Mouse (Mus musculus): Measurements from ENCODE around the gene Srek1ip1. TPM values are rescaled to one million over a fixed set of nuclear protein-coding genes. Genes with fewer than 3 reads are reported as not detected.

Gene Srek1ip1
- polyA plus RNA-seq, 1 experiment = 37.2 TPM

GRCm38 (mm10) chr13:104883566-104884249 lies 91.4 kb downstream of the Srek1ip1 start:
- Histone ChIP-seq H3K4me3 (ENCODE audit: insufficient read depth, low read length) (no peak overlapping the region), H3K27ac (ENCODE audit: insufficient read depth, low read length) (no peak overlapping the region), H3K4me1 (ENCODE audit: control insufficient read depth, insufficient read depth, low read length) (no peaks in the 10 kb centered on the region)
- TF ChIP-seq POLR2A (IDR thresholded peaks at IDR 0.05; ENCODE audit: low read depth, low read length) (no peak), CTCF (IDR thresholded peaks at IDR 0.05; ENCODE audit: borderline replicate concordance, insufficient read depth, low read length) (no peak)

GRCm38 (mm10) chr13:104886308-104887032 lies 94.2 kb downstream of the Srek1ip1 start:
- TF ChIP-seq POLR2A (IDR thresholded peaks at IDR 0.05; ENCODE audit: low read depth, low read length) (no peak), CTCF (IDR thresholded peaks at IDR 0.05; ENCODE audit: borderline replicate concordance, insufficient read depth, low read length) (no peak)
- Histone ChIP-seq H3K27ac (ENCODE audit: insufficient read depth, low read length) (no peak overlapping the region), H3K4me1 (ENCODE audit: control insufficient read depth, insufficient read depth, low read length) (no peaks in the 10 kb centered on the region), H3K4me3 (ENCODE audit: insufficient read depth, low read length) (no peak overlapping the region)

Other genes with a start within 250 kb of the Srek1ip1 start
- gene Cwc27, start 24.7 kb downstream of the Srek1ip1 start, polyA plus RNA-seq (2011; ENCODE audit: insufficient read length, low read depth, missing spikeins) = 17.6 and 21.3 TPM in 2 replicates
- gene Shisal2b, start 71.4 kb downstream of the Srek1ip1 start, polyA plus RNA-seq (2011; ENCODE audit: insufficient read length, low read depth, missing spikeins) = not detected in 2 replicates

Measured in embryonic fibroblast, embryonic 13.5 days (primary cell).